Comparison of ENCODE assay signal across 9 mouse cellular contexts in genomic region chr2:121295608-121296571, GRCm38 (mm10). TPM values are rescaled to one million over a fixed set of nuclear protein-coding genes. Genes with fewer than 3 reads are reported as not detected.
A peak's percentile ranks its signal among the peaks of the same experiment; 100 is the strongest.
DNase-seq lines count a peak whose midpoint lies in the region; ATAC-seq and TF ChIP-seq lines count a peak whose summit lies in the region.
"Had no signal": no experiment of that assay in that cellular context is flagged by ENCODE, and none has a peak within 500 bp of the region (broad histone marks: within the 10 kb centered on the region; RNA-seq: fewer than 3 reads in every experiment).

No protein-coding gene starts in this region.

- H3K27me3 ChIP-seq in forebrain, embryonic 10.5 days (ENCODE audit: poor library complexity, severe bottlenecking), result peaks cover 94% of the 10 kb centered on the region
- no peaks in the 10 kb centered on the region for H3K27me3 ChIP-seq in hindbrain, postnatal 0 days (ENCODE audit: insufficient read depth, low read length)
- H3K27me3 ChIP-seq in liver, postnatal 0 days (ENCODE audit: insufficient read depth, low read length), result peaks cover 82% of the 10 kb centered on the region
- H3K27me3 ChIP-seq: Patski had no signal

- TF ChIP-seq EP300 in liver, postnatal 0 days (IDR thresholded peaks at IDR 0.05; ENCODE audit: low read depth), result no peak

- H3K9me3 ChIP-seq in forebrain, embryonic 10.5 days, result no peaks in the 10 kb centered on the region
- no peaks in the 10 kb centered on the region for H3K9me3 ChIP-seq in hindbrain, postnatal 0 days (ENCODE audit: low read length)
- H3K9me3 ChIP-seq in liver, postnatal 0 days (ENCODE audit: low read length), result no peaks in the 10 kb centered on the region

- peaks cover 55% of the 10 kb centered on the region for H3K4me1 ChIP-seq in forebrain, embryonic 10.5 days
- H3K4me1 ChIP-seq in hindbrain, postnatal 0 days (ENCODE audit: insufficient read depth, low read length), result peaks cover 19% of the 10 kb centered on the region; the same call in 1 of the 2 replicates
- peaks cover 3% of the 10 kb centered on the region; the same call in 1 of the 2 replicates for H3K4me1 ChIP-seq in liver, postnatal 0 days (ENCODE audit: insufficient read depth)

- no peak for TF ChIP-seq CTCF in gastrocnemius, adult 2 months (IDR thresholded peaks at IDR 0.05)
- no peak for TF ChIP-seq CTCF in hindbrain, postnatal 0 days (IDR thresholded peaks at IDR 0.05; ENCODE audit: low read depth)
- no peak for TF ChIP-seq CTCF in liver, postnatal 0 days (IDR thresholded peaks at IDR 0.05; ENCODE audit: low read depth)

- peak; percentile 26 for DNase-seq in gastrocnemius, adult 2 months
- DNase-seq in gastrocnemius, adult 8-10 months (ENCODE audit: low spot score in 2 of 2), result no peak
- peak; percentile 28 for DNase-seq in MN1 (ENCODE audit: low spot score)
- DNase-seq in forebrain, embryonic 10.5 days (ENCODE audit: extremely low spot score, low spot score), result no peak
- DNase-seq in hindbrain, postnatal 0 days (ENCODE audit: low spot score), result peak; percentile 85
- no peak for DNase-seq in liver, postnatal 0 days
- peak; percentile 94 for DNase-seq in telencephalon, adult 2 months (ENCODE audit: low read depth, low spot score)

- H3K9ac ChIP-seq in hindbrain, postnatal 0 days (replicated peaks; ENCODE audit: low read length), result peak overlapping the region; percentile 69
- H3K9ac ChIP-seq in liver, postnatal 0 days (replicated peaks), result no peak overlapping the region

- intact Hi-C loops in gastrocnemius, adult 2 months (cut with DNase I), result no loop called here

- peaks cover 25% of the 10 kb centered on the region for H3K36me3 ChIP-seq in forebrain, embryonic 10.5 days (replicated peaks)
- H3K36me3 ChIP-seq in hindbrain, postnatal 0 days (ENCODE audit: insufficient read depth, low read length), result peaks cover 22% of the 10 kb centered on the region
- H3K36me3 ChIP-seq in liver, postnatal 0 days (replicated peaks; ENCODE audit: insufficient read depth, low read length), result no peaks in the 10 kb centered on the region

- peak overlapping the region; percentile 89 for H3K4me2 ChIP-seq in hindbrain, postnatal 0 days (ENCODE audit: low read depth, low read length)
- peak overlapping the region; percentile 45 for H3K4me2 ChIP-seq in liver, postnatal 0 days (ENCODE audit: low read depth, low read length)

- ATAC-seq in hindbrain, postnatal 0 days, result peak; percentile 65
- no peak for ATAC-seq in liver, postnatal 0 days
- no peak for ATAC-seq in erythroid progenitor cell, adult 5-6 weeks (replicated peaks; ENCODE audit: low FRiP score, poor library complexity, severe bottlenecking)
- ATAC-seq: Patski had no signal

- WGBS in forebrain, embryonic 10.5 days, result under 1% methylated on average over 15 of the region's 15 CpGs
- 2% methylated on average over 14 of the region's 15 CpGs for whole genome bisulfite sequencing in hindbrain, postnatal 0 days
- 1% methylated on average over 15 of the region's 15 CpGs for WGBS in liver, postnatal 0 days (ENCODE audit: insufficient replicate concordance)

- peak overlapping the region; percentile 70 for H3K4me3 ChIP-seq in gastrocnemius, adult 2 months
- H3K4me3 ChIP-seq in forebrain, embryonic 10.5 days, result peak overlapping the region; percentile 51
- peak overlapping the region; percentile 48 for H3K4me3 ChIP-seq in hindbrain, postnatal 0 days (ENCODE audit: low read length)
- peak overlapping the region; percentile 10 for H3K4me3 ChIP-seq in liver, postnatal 0 days (ENCODE audit: low read depth, low read length)

- H3K27ac ChIP-seq in gastrocnemius, adult 2 months, result peak overlapping the region; percentile 83
- H3K27ac ChIP-seq in forebrain, embryonic 10.5 days, result peak overlapping the region; percentile 68
- peak overlapping the region; percentile 81 for H3K27ac ChIP-seq in hindbrain, postnatal 0 days
- no peak overlapping the region for H3K27ac ChIP-seq in liver, postnatal 0 days (ENCODE audit: low read depth)

RNA-seq across cellular contexts. Expression of gene Map1a, which starts 6.5 kb away (rescaled TPM):
- total RNA-seq in gastrocnemius, adult 2 months (2021), result 10 to 100 TPM in 1 of 2 experiments, 1 to 10 TPM in 1; 9.1 to 16.5 TPM
- total RNA-seq in gastrocnemius, adult 8-10 months (2022), result 10 to 100 TPM in 3 of 4 experiments, 1 to 10 TPM in 1; 7.9 to 12.2 (median 10.8) TPM
- 6.5 and 6.6 TPM in 2 replicates for polyA plus RNA-seq in forebrain, embryonic 10.5 days (2016; fragmentation: Nextera tagmentation; extraction: Ambion mirVana)
- 160 and 173 TPM in 2 replicates for total RNA-seq in hindbrain, postnatal 0 days (2014; rRNA removed)
- 70.6 and 72.5 TPM in 2 replicates for polyA plus RNA-seq in hindbrain, postnatal 0 days (2015; fragmentation: Nextera tagmentation; extraction: Ambion mirVana)
- 0.02 and 0.04 TPM in 2 replicates for polyA plus RNA-seq in liver, postnatal 0 days (2015; fragmentation: Nextera tagmentation; extraction: Ambion mirVana)
- total RNA-seq in erythroid progenitor cell, adult 5-6 weeks (2015; ENCODE audit: low replicate concordance), result 0.36 TPM in 1 of 2 replicates, not detected in the other
- 0.64 and 0.83 TPM in 2 replicates for total RNA-seq in erythroid progenitor cell, adult 5-6 weeks (2017; ENCODE audit: low replicate concordance)

RNA-seq across cellular contexts. Expression of gene Trp53bp1, which starts 24.7 kb away (rescaled TPM):
- 10 to 100 TPM; 15.9 to 16.0 TPM for total RNA-seq in gastrocnemius, adult 2 months (2021)
- 10 to 100 TPM; 16.4 to 33.0 (median 23.5) TPM for total RNA-seq in gastrocnemius, adult 8-10 months (2022)
- polyA plus RNA-seq in forebrain, embryonic 10.5 days (2016; fragmentation: Nextera tagmentation; extraction: Ambion mirVana), result 134 and 144 TPM in 2 replicates
- 194 and 277 TPM in 2 replicates for total RNA-seq in hindbrain, postnatal 0 days (2014; rRNA removed)
- 76.4 and 80.9 TPM in 2 replicates for polyA plus RNA-seq in hindbrain, postnatal 0 days (2015; fragmentation: Nextera tagmentation; extraction: Ambion mirVana)
- 4.8 and 5.7 TPM in 2 replicates for polyA plus RNA-seq in liver, postnatal 0 days (2015; fragmentation: Nextera tagmentation; extraction: Ambion mirVana)
- 42.8 and 53.0 TPM in 2 replicates for total RNA-seq in erythroid progenitor cell, adult 5-6 weeks (2015; ENCODE audit: low replicate concordance)
- 78.3 and 98.6 TPM in 2 replicates for total RNA-seq in erythroid progenitor cell, adult 5-6 weeks (2017; ENCODE audit: low replicate concordance)

RNA-seq across cellular contexts. Expression of gene Ppip5k1, which starts 59.3 kb away (rescaled TPM):
- total RNA-seq in gastrocnemius, adult 2 months (2021), result 100 to 1,000 TPM in 1 of 2 experiments, 10 to 100 TPM in 1; 70.6 to 144 TPM
- 100 to 1,000 TPM in 2 of 4 experiments, 10 to 100 TPM in 2; 97.7 to 103 (median 99.7) TPM for total RNA-seq in gastrocnemius, adult 8-10 months (2022)
- polyA plus RNA-seq in forebrain, embryonic 10.5 days (2016; fragmentation: Nextera tagmentation; extraction: Ambion mirVana), result 10.1 and 11.0 TPM in 2 replicates
- total RNA-seq in hindbrain, postnatal 0 days (2014; rRNA removed), result 12.8 and 13.5 TPM in 2 replicates
- polyA plus RNA-seq in hindbrain, postnatal 0 days (2015; fragmentation: Nextera tagmentation; extraction: Ambion mirVana), result 16.6 and 17.8 TPM in 2 replicates
- 2.3 and 3.5 TPM in 2 replicates for polyA plus RNA-seq in liver, postnatal 0 days (2015; fragmentation: Nextera tagmentation; extraction: Ambion mirVana)
- 12.6 and 19.3 TPM in 2 replicates for total RNA-seq in erythroid progenitor cell, adult 5-6 weeks (2015; ENCODE audit: low replicate concordance)
- total RNA-seq in erythroid progenitor cell, adult 5-6 weeks (2017; ENCODE audit: low replicate concordance), result 18.6 and 24.6 TPM in 2 replicates

Comparison
In these comparisons a context has a peak if more than half of its experiments do, and no peak if none do; other contexts are left out.
1. DNase-seq: peak in gastrocnemius, adult 2 months (single experiment), MN1 (single experiment), hindbrain, postnatal 0 days (single experiment) and telencephalon, adult 2 months (single experiment); none in gastrocnemius, adult 8-10 months (0 of 2), forebrain, embryonic 10.5 days (single experiment) and liver, postnatal 0 days (single experiment).
2. H3K4me3 ChIP-seq: peak in every context shown above with its lines; median percentile 70 in gastrocnemius, adult 2 months; 51 in forebrain, embryonic 10.5 days; 48 in hindbrain, postnatal 0 days; 10 in liver, postnatal 0 days.